Mouse (Mus musculus) hindbrain, embryonic 11.5 days (tissue): ENCODE data around the gene Gm10840. TPM values are rescaled to one million over a fixed set of nuclear protein-coding genes. Genes with fewer than 3 reads are reported as not detected.
A peak's percentile ranks its signal among the peaks of the same experiment; 100 is the strongest.
"Not testable (repeated sequence)": the region's sequence is repeated elsewhere in the genome, so short reads cannot be mapped to it uniquely, and the experiment has no call there.

Experiments used
- ATAC-seq: fragments of 200-750 bp; cut with Nextera tagmentation; 2 replicates; pipeline ENCODE4 v1.8.0; 2017; ENCODE audit warnings: mild to moderate bottlenecking, moderate TSS enrichment, moderate library complexity; ENCODE audit not compliant: low FRiP score
- DNase-seq: peaks from one replicate; pipeline ENCODE4 v3.0.0-alpha.2; 2015; ENCODE audit warnings: low spot score
- H3K27ac ChIP-seq: fragments of 300-500 bp; sonication (generic); 2 replicates; pipeline ENCODE4 v1.5.1; 2014; ENCODE audit warnings: mild to moderate bottlenecking, low read depth, low read length
- H3K27me3 ChIP-seq: fragments of 300-500 bp; sonication (generic); 2 replicates; pipeline ENCODE4 v1.6.1; 2014; ENCODE audit warnings: mild to moderate bottlenecking, low read length, moderate library complexity, mixed read lengths; ENCODE audit not compliant: control insufficient read depth, insufficient read depth
- H3K36me3 ChIP-seq: fragments of 300-500 bp; sonication (generic); 2 replicates; pipeline ENCODE4 v1.6.1; 2014; ENCODE audit warnings: mild to moderate bottlenecking, low read length, moderate library complexity, mixed read lengths; ENCODE audit not compliant: control insufficient read depth, insufficient read depth
- H3K4me1 ChIP-seq: fragments of 300-500 bp; sonication (generic); replicated peaks from 2 replicates; pipeline ENCODE4 v1.6.1; 2014; ENCODE audit warnings: low read length, mixed read lengths; ENCODE audit not compliant: control insufficient read depth, insufficient read depth
- H3K4me2 ChIP-seq: fragments of 300-500 bp; sonication (generic); replicated peaks from 2 replicates; pipeline ENCODE4 v1.6.1; 2014; ENCODE audit warnings: mild to moderate bottlenecking, low read depth, low read length
- H3K4me3 ChIP-seq: fragments of 300-500 bp; sonication (generic); 2 replicates; pipeline ENCODE4 v1.5.1; 2014; ENCODE audit warnings: low read depth, low read length
- H3K9ac ChIP-seq: fragments of 300-500 bp; sonication (generic); 2 replicates; pipeline ENCODE4 v1.6.1; 2014; ENCODE audit warnings: low read depth, low read length
- H3K9me3 ChIP-seq: fragments of 300-500 bp; sonication (generic); 2 replicates; pipeline ENCODE4 v1.6.1; 2016; ENCODE audit warnings: low read length; ENCODE audit not compliant: control insufficient read depth
- WGBS: fragments of 180-500 bp; shearing (Covaris S2); extraction: QIAGEN DNeasy Blood & Tissue Kit; methylation state at CpG from one replicate; pipeline ENCODE4 v1.1.7; 2014; 5-methylcytosine and 5-hydroxymethylcytosine counted together
- polyA plus RNA-seq: library from polyadenylated mRNA; unstranded; fragments of >200 nt; fragmentation: Nextera tagmentation; extraction: Ambion mirVana; gene quantifications from 2 replicates; pipeline ENCODE4 v1.2.1, GENCODE M21; 2014

Gm10840 gene
- polyA plus RNA-seq, result not detected in 2 replicates

DNA sequence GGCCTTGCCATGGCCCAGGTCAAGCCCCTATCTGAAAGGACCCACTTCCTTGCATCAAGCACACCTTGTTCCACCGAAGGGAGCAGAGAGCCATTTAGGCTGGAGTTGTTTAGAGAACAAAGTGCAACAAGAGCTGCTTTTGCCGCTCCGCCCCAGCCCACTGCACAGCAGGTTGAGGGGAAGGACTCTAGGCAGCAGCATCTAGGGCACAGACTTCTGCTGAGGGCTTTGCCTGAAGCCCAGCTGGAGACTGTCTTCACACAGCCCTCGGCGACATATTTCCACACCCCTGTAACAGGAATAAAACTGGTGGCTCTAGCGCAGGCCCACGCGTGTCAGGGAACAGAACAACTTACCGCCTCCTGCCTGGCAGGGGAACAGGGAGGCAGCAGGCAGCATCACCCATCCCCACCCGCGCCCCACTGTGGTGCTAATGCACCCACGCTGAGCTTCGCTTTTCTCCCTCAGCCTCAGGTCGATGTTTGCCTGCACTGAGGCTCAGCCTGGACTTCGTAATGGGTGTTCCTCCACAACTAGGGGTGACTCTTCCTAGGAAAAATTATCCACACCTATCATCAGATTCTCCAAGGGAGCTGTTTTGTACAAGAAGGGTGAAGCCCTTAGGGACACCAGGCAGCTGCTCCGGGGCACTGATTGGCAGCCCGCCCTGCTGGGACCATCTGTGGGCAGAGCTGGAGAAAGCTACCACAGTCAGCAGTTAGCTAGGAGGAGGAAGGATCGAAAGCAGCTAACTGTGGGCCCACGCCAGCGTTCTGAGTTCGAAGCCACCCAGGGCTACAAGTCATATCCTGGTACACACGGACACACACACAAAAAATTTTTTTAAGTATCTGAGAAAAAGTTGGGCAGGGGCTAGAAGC is at the start of gene Gm10840, which contains the start of gene Limd2:
TSS of gene Gm10840 (plus strand) at position 10 of the 881 bp plus-strand sequence.
TSS of gene Limd2 (minus strand) at position 20 of the 881 bp plus-strand sequence.
- peak within 1 kb of the TSS; percentile 98 for H3K27ac ChIP-seq
- H3K27me3 ChIP-seq, result no peaks in the 10 kb centered on the region
- ATAC-seq (peak; percentile 36), DNase-seq (peak; percentile 68)
- H3K4me2 ChIP-seq, result peak within 1 kb of the TSS; percentile 80
- 26% methylated on average over 22 of the region's 22 CpGs for WGBS
- H3K9me3 ChIP-seq, result no peaks in the 10 kb centered on the region
- peak within 1 kb of the TSS; percentile 87 for H3K4me3 ChIP-seq
- peak within 1 kb of the TSS; percentile 98 for H3K9ac ChIP-seq
- H3K36me3 ChIP-seq, result peaks cover 2% of the 10 kb centered on the region; the same call in 1 of the 2 replicates
- H3K4me1 ChIP-seq, result peaks cover 20% of the 10 kb centered on the region

DNA sequence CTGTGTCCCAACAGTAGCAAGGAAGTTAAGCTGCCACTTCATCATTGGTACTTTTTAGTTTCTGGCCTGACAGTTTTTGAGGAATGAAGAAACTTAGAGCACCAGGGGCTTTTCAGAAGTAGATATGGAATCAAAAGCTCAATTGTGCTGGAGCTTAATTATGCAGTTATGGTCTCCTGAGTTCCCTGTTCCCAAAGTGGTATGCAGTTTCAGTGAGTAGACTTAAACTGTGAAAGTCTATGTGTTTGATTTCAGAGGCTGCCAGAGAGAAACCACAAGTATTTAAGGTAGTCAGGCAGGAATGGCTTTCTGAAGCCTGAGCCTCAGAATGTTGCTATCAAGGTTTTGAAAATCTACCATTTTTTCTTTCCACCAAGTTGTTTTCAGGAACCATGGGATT is 49.0 kb upstream of the Gm10840 start:
- Histone ChIP-seq H3K27me3 (no peaks in the 10 kb centered on the region), H3K4me1 (no peaks in the 10 kb centered on the region), H3K4me2 (no peak overlapping the region), H3K9me3 (no peaks in the 10 kb centered on the region), H3K36me3 (0 out of 2 replicates have a peak, but pooled peaks cover 3% of the 10 kb centered on the region), H3K9ac (no peak overlapping the region), H3K27ac (no peak overlapping the region), H3K4me3 (no peak overlapping the region)
- DNase-seq (no peak), ATAC-seq (no peak)

DNA sequence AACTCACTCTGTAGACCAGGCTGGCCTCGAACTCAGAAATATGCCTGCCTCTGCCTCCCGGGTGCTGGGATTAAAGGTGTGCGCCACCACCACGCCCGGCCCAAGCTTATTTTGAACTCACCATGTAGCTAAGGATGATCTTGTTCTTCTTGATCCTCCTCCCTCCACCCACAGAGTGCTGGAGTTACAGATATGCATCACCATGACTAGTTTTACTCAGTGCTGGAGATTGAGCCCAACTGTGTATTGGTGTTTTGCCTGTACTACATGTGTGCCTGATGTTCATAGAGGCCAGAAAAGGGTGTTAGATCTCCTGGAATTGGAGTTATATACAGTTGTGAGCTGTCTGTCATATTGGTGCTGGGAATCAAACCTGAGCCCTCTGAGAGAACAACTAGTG is 38.4 kb upstream of the Gm10840 start:
- 97% methylated on average over 5 of the region's 5 CpGs for WGBS
- no peaks in the 10 kb centered on the region for H3K36me3 ChIP-seq

DNA sequence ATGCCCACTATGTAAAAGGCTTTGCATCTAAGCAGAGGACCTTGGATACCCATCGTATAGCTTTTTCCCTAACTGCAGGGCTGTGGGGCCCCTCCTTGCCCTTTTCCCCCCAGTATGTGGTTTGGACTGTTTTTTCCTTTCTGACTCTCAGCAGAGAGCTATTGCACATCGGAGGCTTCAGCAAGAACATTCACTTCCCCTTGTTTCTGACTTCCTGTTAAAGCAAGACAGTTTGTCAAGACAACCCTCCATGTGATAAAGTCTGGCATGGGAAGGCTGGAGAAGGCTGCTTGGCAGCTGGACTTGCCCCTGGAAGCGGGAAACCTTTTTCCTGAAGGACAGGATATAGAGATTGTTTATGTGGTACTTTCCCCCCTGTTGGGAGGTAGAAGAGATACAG is 37.9 kb upstream of the Gm10840 start:
- Histone ChIP-seq H3K4me3 (no peak overlapping the region), H3K27ac (no peak overlapping the region), H3K4me1 (no peaks in the 10 kb centered on the region), H3K36me3 (no peaks in the 10 kb centered on the region), H3K27me3 (no peaks in the 10 kb centered on the region), H3K9ac (no peak overlapping the region), H3K9me3 (no peaks in the 10 kb centered on the region), H3K4me2 (no peak overlapping the region)
- DNase-seq (no peak), ATAC-seq (no peak)
- 87% methylated on average over 3 of the region's 3 CpGs for WGBS

More for the DNA sequence above, 38.4 kb upstream of the Gm10840 start:
- no peaks in the 10 kb centered on the region for H3K9me3 ChIP-seq
- no peak for ATAC-seq
- no peaks in the 10 kb centered on the region for H3K27me3 ChIP-seq
- DNase-seq, result no peak
- no peak overlapping the region for H3K4me3 ChIP-seq
- H3K9ac ChIP-seq, result no peak overlapping the region
- H3K4me2 ChIP-seq, result no peak overlapping the region
- H3K4me1 ChIP-seq, result no peaks in the 10 kb centered on the region
- H3K27ac ChIP-seq, result no peak overlapping the region

DNA sequence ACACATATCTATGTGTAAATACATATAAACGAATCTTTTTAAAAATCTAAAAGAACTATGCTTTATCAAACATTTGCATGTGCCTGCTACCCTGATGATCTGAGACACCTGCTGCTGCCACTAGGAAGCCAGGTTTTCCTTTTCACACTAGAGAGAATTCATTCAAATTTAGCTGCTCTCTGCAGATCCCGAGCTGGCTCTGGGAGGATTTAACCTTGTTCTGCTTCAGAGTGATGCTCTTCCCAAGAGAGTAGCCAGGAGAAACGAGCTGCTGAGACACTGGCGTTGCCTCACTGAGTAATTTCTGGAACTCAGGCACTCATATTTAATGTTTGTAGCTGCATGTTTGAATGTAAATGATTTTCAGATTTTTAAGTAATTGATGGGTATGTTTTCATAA is 35.9 kb upstream of the Gm10840 start:
- Histone ChIP-seq H3K4me2 (no peak overlapping the region), H3K4me3 (no peak overlapping the region), H3K9ac (no peak overlapping the region), H3K27ac (no peak overlapping the region), H3K27me3 (no peaks in the 10 kb centered on the region), H3K4me1 (no peaks in the 10 kb centered on the region), H3K9me3 (no peaks in the 10 kb centered on the region), H3K36me3 (no peaks in the 10 kb centered on the region)
- WGBS, result 87% methylated on average over 4 of the region's 4 CpGs
- DNase-seq, result no peak
- no peak for ATAC-seq

DNA sequence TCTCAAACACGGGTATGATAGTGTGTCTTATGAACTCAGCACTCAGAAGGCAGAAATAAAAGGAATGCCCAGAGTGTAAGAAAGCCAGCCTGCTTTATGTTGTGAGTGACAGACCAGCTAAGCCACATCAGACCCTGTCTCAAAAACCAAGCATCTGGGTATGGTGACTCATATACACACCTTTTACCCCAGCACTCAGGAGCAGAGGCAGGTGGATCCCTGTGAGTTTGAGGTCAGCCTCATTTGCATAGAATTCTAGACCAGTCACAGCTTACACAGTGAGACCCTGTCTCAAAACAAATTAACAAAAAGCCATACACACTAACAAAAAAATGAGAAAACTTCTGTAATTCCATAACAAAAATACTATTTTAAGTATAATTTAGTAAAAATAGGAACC is 34.8 kb upstream of the Gm10840 start:
- H3K4me3 ChIP-seq, result no peak overlapping the region
- 89% methylated on average over 1 of the region's 1 CpGs for WGBS
- no peak overlapping the region for H3K27ac ChIP-seq
- H3K27me3 ChIP-seq, result no peaks in the 10 kb centered on the region
- DNase-seq, result no peak
- H3K9me3 ChIP-seq, result no peaks in the 10 kb centered on the region
- no peak overlapping the region for H3K9ac ChIP-seq
- no peaks in the 10 kb centered on the region for H3K4me1 ChIP-seq
- H3K36me3 ChIP-seq, result 0 out of 2 replicates have a peak, but pooled peaks cover 2% of the 10 kb centered on the region
- no peak for ATAC-seq
- H3K4me2 ChIP-seq, result no peak overlapping the region

DNA sequence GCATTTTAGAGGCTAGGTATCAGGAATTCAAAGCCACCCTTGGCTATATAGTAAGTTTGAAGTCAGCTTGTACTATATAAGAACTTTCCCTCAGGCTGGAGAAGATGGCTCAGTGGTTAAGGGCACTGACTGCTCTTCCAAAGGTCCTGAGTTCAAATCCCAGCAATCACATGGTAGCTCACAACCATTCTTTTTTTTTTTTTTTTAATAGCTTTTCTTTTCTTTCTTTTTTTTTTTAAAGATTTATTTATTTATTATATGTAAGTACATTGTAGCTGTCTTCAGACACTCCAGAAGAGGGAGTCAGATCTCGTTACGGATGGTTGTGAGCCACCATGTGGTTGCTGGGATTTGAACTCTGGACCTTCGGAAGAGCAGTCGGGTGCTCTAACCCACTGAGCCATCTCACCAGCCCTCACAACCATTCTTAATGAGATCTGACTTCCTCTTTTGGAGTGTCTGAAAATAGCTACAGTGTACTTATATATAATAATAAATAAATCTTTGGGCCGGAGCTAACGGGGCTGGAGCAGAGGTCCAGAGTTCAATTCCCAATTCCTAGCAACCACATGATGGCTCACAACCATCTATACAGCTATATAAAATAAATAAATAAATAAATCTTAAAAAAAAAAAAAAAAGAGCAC is 33.8 kb upstream of the Gm10840 start:
- H3K36me3 ChIP-seq, H3K9ac ChIP-seq, DNase-seq, H3K4me2 ChIP-seq, H3K27me3 ChIP-seq, H3K4me1 ChIP-seq, ATAC-seq, H3K4me3 ChIP-seq, H3K27ac ChIP-seq, H3K9me3 ChIP-seq: not testable (repeated sequence)
- 96% methylated on average over 4 of the region's 6 CpGs for WGBS

DNA sequence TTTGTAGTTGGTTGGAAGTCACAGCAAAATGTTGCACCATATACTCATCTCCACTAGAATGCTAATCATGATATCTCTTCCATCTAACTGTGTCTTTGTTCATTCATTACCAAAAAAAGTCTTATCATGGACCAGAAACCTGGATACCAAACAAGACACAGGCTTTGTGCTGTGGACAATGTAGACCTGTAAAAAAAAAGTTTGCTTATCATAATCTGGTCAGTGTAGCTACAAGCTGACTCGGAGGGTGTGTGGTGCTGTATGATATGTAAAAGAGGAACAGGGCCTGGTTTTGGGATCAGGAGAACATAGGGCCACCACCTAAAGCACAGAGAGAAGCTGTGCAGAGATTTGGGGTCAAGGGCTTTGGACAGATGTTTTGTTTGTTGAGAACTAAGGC is 31.2 kb upstream of the Gm10840 start:
- WGBS, result 95% methylated on average over 1 of the region's 1 CpGs
- Histone ChIP-seq H3K9me3 (no peaks in the 10 kb centered on the region), H3K4me1 (no peaks in the 10 kb centered on the region)

More for the DNA sequence above, 31.2 kb upstream of the Gm10840 start:
- no peak for ATAC-seq
- no peak overlapping the region for H3K9ac ChIP-seq
- no peak overlapping the region for H3K4me2 ChIP-seq
- H3K27me3 ChIP-seq, result no peaks in the 10 kb centered on the region
- H3K27ac ChIP-seq, result no peak overlapping the region
- 0 out of 2 replicates have a peak, but pooled peaks cover 2% of the 10 kb centered on the region for H3K36me3 ChIP-seq
- no peak overlapping the region for H3K4me3 ChIP-seq
- DNase-seq, result no peak
